Mouse (Mus musculus) embryo, embryonic 10.5 days (tissue): ENCODE results near the gene St6galnac6.

Source experiments
- DNase-seq: peaks from one replicate; pipeline ENCODE4 v3.0.0-alpha.2; 2015; ENCODE audit warnings: low spot score

Gene St6galnac6

GRCm38 (mm10) chr2:32585149-32585714, 14.3 kb upstream of the St6galnac6 start:
- DNase-seq, result no peak

- peak; percentile 96 for DNase-seq
Observed at GRCm38 (mm10) chr2:32586871-32587351, 12.6 kb upstream of the St6galnac6 start, which contains the start of gene St6galnac4. St6galnac4 (plus strand) TSS chr2:32587095.

GRCm38 (mm10) chr2:32587731-32588321, 11.7 kb upstream of the St6galnac6 start:
- peak; percentile 29 for DNase-seq

GRCm38 (mm10) chr2:32589213-32589795, 10.2 kb upstream of the St6galnac6 start:
- DNase-seq, result no peak

GRCm38 (mm10) chr2:32590224-32590623, 9.3 kb upstream of the St6galnac6 start:
- DNase-seq, result no peak

GRCm38 (mm10) chr2:32591249-32591648, 8.3 kb upstream of the St6galnac6 start:
- no peak for DNase-seq

GRCm38 (mm10) chr2:32596725-32597124, 2.8 kb upstream of the St6galnac6 start:
- DNase-seq, result no peak

- no peak for DNase-seq
Observed at GRCm38 (mm10) chr2:32597248-32597647, 2.3 kb upstream of the St6galnac6 start.

GRCm38 (mm10) chr2:32597699-32598098, 1.8 kb upstream of the St6galnac6 start:
- no peak for DNase-seq

GRCm38 (mm10) chr2:32598506-32598905, 1.0 kb upstream of the St6galnac6 start:
- DNase-seq, result no peak

GRCm38 (mm10) chr2:32601417-32602065, 2.0 kb downstream of the St6galnac6 start:
- peak; percentile 72 for DNase-seq

GRCm38 (mm10) chr2:32602600-32603054, 3.1 kb downstream of the St6galnac6 start:
- peak; percentile 92 for DNase-seq

GRCm38 (mm10) chr2:32604631-32605030, 5.1 kb downstream of the St6galnac6 start:
- no peak for DNase-seq

GRCm38 (mm10) chr2:32606161-32607142, 6.9 kb downstream of the St6galnac6 start:
- DNase-seq, result peak; percentile 91

- DNase-seq, result peak; percentile 75
Observed at GRCm38 (mm10) chr2:32607262-32607947, 7.9 kb downstream of the St6galnac6 start.

GRCm38 (mm10) chr2:32608141-32608777, 8.8 kb downstream of the St6galnac6 start:
- peak; percentile 84 for DNase-seq

- DNase-seq, result no peak
Observed at GRCm38 (mm10) chr2:32608778-32609435, 9.4 kb downstream of the St6galnac6 start.

GRCm38 (mm10) chr2:32610610-32611229, 11.2 kb downstream of the St6galnac6 start:
- peak; percentile 74 for DNase-seq

GRCm38 (mm10) chr2:32612274-32612673, 12.8 kb downstream of the St6galnac6 start:
- no peak for DNase-seq
